Comparison of ENCODE assay signal across 8 mouse cellular contexts in genomic region chr13:114791511-114791910, GRCm38 (mm10).
DNase-seq lines count a peak whose midpoint lies in the region; ATAC-seq lines count a peak whose summit lies in the region.

No protein-coding gene starts in this region.

- peak; percentile 16 for DNase-seq in embryo, embryonic 10 days (ENCODE audit: low spot score)
- no peak for DNase-seq in embryo, embryonic 9.5 days (ENCODE audit: extremely low spot score)
- peak; percentile 26 for DNase-seq in kidney, postnatal 14 days
- no peak for DNase-seq in kidney, adult 11 months
- peak; percentile 47 for DNase-seq in 416B (ENCODE audit: low read depth)
- peak; percentile 6 for DNase-seq in c-Kit-positive CD71-positive TER-119-positive erythroid progenitor cells, embryonic 14.5 days (ENCODE audit: low spot score)
- no peak for DNase-seq in left cerebral cortex, adult 9 months (ENCODE audit: low spot score in 2 of 2)

- ATAC-seq in frontal cortex, adult (ENCODE audit: low TSS enrichment): no peak

Comparison
In these comparisons a context has a peak if more than half of its experiments do, and no peak if none do; other contexts are left out.
1. DNase-seq: peak in embryo, embryonic 10 days (single experiment), kidney, postnatal 14 days (single experiment), 416B (single experiment) and c-Kit-positive CD71-positive TER-119-positive erythroid progenitor cells, embryonic 14.5 days (single experiment); none in embryo, embryonic 9.5 days (single experiment), kidney, adult 11 months (single experiment) and left cerebral cortex, adult 9 months (0 of 2).